Mouse (Mus musculus) brain, embryonic 14.5 days (tissue): ENCODE results near the gene 9930104L06Rik. TPM values are rescaled to one million over a fixed set of nuclear protein-coding genes. Genes with fewer than 3 reads are reported as not detected.

Source experiments
- DNase-seq: peaks from one replicate; pipeline ENCODE4 v3.0.0-alpha.2; 2011; ENCODE audit warnings: low read depth
- CTCF ChIP-seq: fragments of 200-500 bp; IDR thresholded peaks from 2 replicates; pipeline ENCODE4 v1.5.1; 2012; ENCODE audit warnings: inconsistent platforms, mild to moderate bottlenecking, moderate library complexity, borderline replicate concordance; ENCODE audit not compliant: insufficient read depth, insufficient read length; ENCODE audit errors: extremely low read depth
- POLR2A ChIP-seq: fragments of 200-500 bp; IDR thresholded peaks from 2 replicates; pipeline ENCODE4 v1.6.1; 2012; ENCODE audit warnings: mild to moderate bottlenecking, inconsistent platforms, borderline replicate concordance; ENCODE audit not compliant: poor library complexity, insufficient read depth, insufficient read length, severe bottlenecking; ENCODE audit errors: extremely low read depth
- polyA plus RNA-seq: library from polyadenylated mRNA; depleted of rRNA; stranded (reverse); fragments of >200 nt; gene quantifications from 2 replicates; pipeline ENCODE4 v1.2.3, GENCODE M21; 2012; rRNA removed

The 9930104L06Rik gene
- polyA plus RNA-seq, 1 experiment, result 22.3 TPM

GRCm38 (mm10) chr4:124985671-124986602, 49.1 kb downstream of the 9930104L06Rik start, which contains the start of gene Rspo1:
TSS of gene Rspo1 (plus strand) at chr4:124986430.
- no peak for TF ChIP-seq CTCF
- no peak for TF ChIP-seq POLR2A
- peak; percentile 29 for DNase-seq

GRCm38 (mm10) chr4:124986739-124987710, 50.2 kb downstream of the 9930104L06Rik start:
- TF ChIP-seq CTCF (no peak), POLR2A (no peak)

GRCm38 (mm10) chr4:124987711-124988097, 50.9 kb downstream of the 9930104L06Rik start:
- TF ChIP-seq CTCF, result no peak
- TF ChIP-seq POLR2A, result no peak
- no peak for DNase-seq

More at GRCm38 (mm10) chr4:124986739-124987710, 50.2 kb downstream of the 9930104L06Rik start:
- peak; percentile 50 for DNase-seq

GRCm38 (mm10) chr4:124988382-124988781, 51.5 kb downstream of the 9930104L06Rik start:
- DNase-seq, result peak; percentile 31

GRCm38 (mm10) chr4:124989787-124990253, 53.0 kb downstream of the 9930104L06Rik start:
- TF ChIP-seq POLR2A (no peak), CTCF (no peak)

More at GRCm38 (mm10) chr4:124988382-124988781, 51.5 kb downstream of the 9930104L06Rik start:
- no peak for TF ChIP-seq CTCF
- no peak for TF ChIP-seq POLR2A

GRCm38 (mm10) chr4:124990325-124990724, 53.5 kb downstream of the 9930104L06Rik start:
- no peak for DNase-seq
- no peak for TF ChIP-seq CTCF
- TF ChIP-seq POLR2A, result no peak

More at GRCm38 (mm10) chr4:124989787-124990253, 53.0 kb downstream of the 9930104L06Rik start:
- DNase-seq, result no peak

Other genes with a start within 250 kb of the 9930104L06Rik start
- gene Utp11, start 243.4 kb upstream of the 9930104L06Rik start, polyA plus RNA-seq, result 22.4 and 22.6 TPM in 2 replicates
- gene Fhl3, start 236.3 kb upstream of the 9930104L06Rik start, polyA plus RNA-seq, result 3.8 and 5.8 TPM in 2 replicates
- gene Sf3a3, start 222.3 kb upstream of the 9930104L06Rik start, polyA plus RNA-seq, result 53.1 and 59.7 TPM in 2 replicates
- 44.9 and 47.3 TPM in 2 replicates for gene Inpp5b, start 195.2 kb upstream of the 9930104L06Rik start, polyA plus RNA-seq
- gene Mtf1, start 134.9 kb upstream of the 9930104L06Rik start, polyA plus RNA-seq, result 9.3 and 11.5 TPM in 2 replicates
- 56.4 and 79.6 TPM in 2 replicates for gene Yrdc, start 86.4 kb upstream of the 9930104L06Rik start, polyA plus RNA-seq
- 71.3 and 98.0 TPM in 2 replicates for gene 1110065P20Rik, start 85.9 kb upstream of the 9930104L06Rik start, polyA plus RNA-seq
- 48.8 and 50.3 TPM in 2 replicates for gene Maneal, start 74.9 kb upstream of the 9930104L06Rik start, polyA plus RNA-seq
- gene Epha10, start 56.1 kb upstream of the 9930104L06Rik start, polyA plus RNA-seq, result 18.0 and 25.0 TPM in 2 replicates
- gene Cdca8, start 2.3 kb downstream of the 9930104L06Rik start, polyA plus RNA-seq, result 29.5 and 34.1 TPM in 2 replicates
- 5.1 and 6.3 TPM in 2 replicates for gene Rspo1, start 49.4 kb downstream of the 9930104L06Rik start, polyA plus RNA-seq
- gene Gnl2, start 79.5 kb downstream of the 9930104L06Rik start, polyA plus RNA-seq, result 95.4 and 95.6 TPM in 2 replicates
- gene Dnali1, start 128.7 kb downstream of the 9930104L06Rik start, polyA plus RNA-seq, result 1.2 and 1.8 TPM in 2 replicates
- 19.0 and 20.6 TPM in 2 replicates for gene Snip1, start 129.6 kb downstream of the 9930104L06Rik start, polyA plus RNA-seq
- gene Meaf6, start 148.1 kb downstream of the 9930104L06Rik start, polyA plus RNA-seq, result 126 and 140 TPM in 2 replicates
- 0.57 and 0.85 TPM in 2 replicates for gene Zc3h12a, start 190.8 kb downstream of the 9930104L06Rik start, polyA plus RNA-seq